Mouse (Mus musculus) heart, embryonic 12.5 days (tissue): ENCODE data around the gene Kat6b. TPM values are rescaled to one million over a fixed set of nuclear protein-coding genes. Genes with fewer than 3 reads are reported as not detected.

Experiments
- ATAC-seq: fragments of 200-750 bp; cut with Nextera tagmentation; 2 replicates; pipeline ENCODE4 v1.8.0; 2017; ENCODE audit warnings: moderate TSS enrichment, moderate library complexity; ENCODE audit not compliant: insufficient number of reproducible peaks, low FRiP score
- H3K27ac ChIP-seq: fragments of 300-500 bp; sonication (generic); 2 replicates; pipeline ENCODE4 v1.5.1; 2016; ENCODE audit warnings: mild to moderate bottlenecking, moderate library complexity; ENCODE audit not compliant: poor library complexity, severe bottlenecking
- H3K27me3 ChIP-seq: fragments of 300-500 bp; sonication (generic); replicated peaks from 2 replicates; pipeline ENCODE4 v1.6.1; 2016; ENCODE audit warnings: mild to moderate bottlenecking, moderate library complexity
- H3K36me3 ChIP-seq: fragments of 300-500 bp; sonication (generic); 2 replicates; pipeline ENCODE4 v1.6.1; 2016; ENCODE audit warnings: mild to moderate bottlenecking, moderate library complexity
- H3K4me1 ChIP-seq: fragments of 300-500 bp; sonication (generic); replicated peaks from 2 replicates; pipeline ENCODE4 v1.6.1; 2016; ENCODE audit warnings: mild to moderate bottlenecking
- H3K4me2 ChIP-seq: fragments of 300-500 bp; sonication (generic); 2 replicates; pipeline ENCODE4 v1.6.1; 2016; ENCODE audit warnings: mild to moderate bottlenecking, moderate library complexity
- H3K4me3 ChIP-seq: fragments of 300-500 bp; sonication (generic); 2 replicates; pipeline ENCODE4 v1.5.1; 2016; ENCODE audit warnings: mild to moderate bottlenecking
- H3K9ac ChIP-seq: fragments of 300-500 bp; sonication (generic); 2 replicates; pipeline ENCODE4 v1.6.1; 2016; ENCODE audit warnings: mild to moderate bottlenecking, moderate library complexity
- H3K9me3 ChIP-seq: fragments of 300-500 bp; sonication (generic); replicated peaks from 2 replicates; pipeline ENCODE4 v1.6.1; 2016; ENCODE audit warnings: mild to moderate bottlenecking, moderate library complexity
- WGBS: fragments of 180-500 bp; shearing (Covaris S2); methylation state at CpG from one replicate; pipeline ENCODE4 v1.1.7; 2016; 5-methylcytosine and 5-hydroxymethylcytosine counted together
- polyA plus RNA-seq: library from polyadenylated mRNA; unstranded; fragments of >200 nt; fragmentation: Nextera tagmentation; extraction: Ambion mirVana; gene quantifications from 2 replicates; pipeline ENCODE4 v1.2.1, GENCODE M21; 2016

Gene Kat6b
- polyA plus RNA-seq, 1 experiment from 2014 or later = 12.2 TPM

DNA sequence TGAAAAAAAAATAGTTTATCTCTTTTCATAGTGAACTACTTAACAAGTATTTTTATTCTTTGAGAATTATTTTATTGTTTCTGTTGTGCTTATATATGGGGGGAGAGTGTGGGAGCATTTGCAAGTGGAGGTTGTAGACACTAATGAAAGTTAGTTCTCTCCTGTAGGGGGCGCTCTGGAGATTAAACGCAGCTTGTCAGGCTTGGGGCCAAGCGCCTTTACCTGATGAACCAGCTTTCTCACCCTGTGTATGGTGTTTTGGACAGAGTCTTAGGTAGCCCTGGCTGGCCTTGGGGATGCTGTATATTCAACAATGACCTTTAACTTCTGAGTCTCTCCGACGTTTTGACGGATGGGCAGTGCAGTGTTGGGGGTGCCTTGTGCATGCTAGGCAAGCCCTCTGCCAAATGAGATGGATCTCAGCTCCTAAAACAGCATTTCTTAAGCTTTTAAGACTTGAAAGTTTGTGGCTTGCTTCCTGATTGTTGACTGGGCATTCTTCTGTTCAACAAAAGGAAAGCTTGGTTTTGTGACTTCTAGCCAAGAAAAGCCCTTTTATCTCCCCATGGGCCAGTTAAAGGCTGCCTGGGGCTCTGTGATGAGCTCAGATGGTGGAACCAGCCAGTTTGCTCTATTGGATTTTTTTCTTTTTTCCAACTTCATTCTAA is 103.4 kb downstream of the Kat6b start:
- no peaks in the 10 kb centered on the region for H3K36me3 ChIP-seq
- no peak overlapping the region for H3K4me3 ChIP-seq
- H3K9me3 ChIP-seq = no peaks in the 10 kb centered on the region
- H3K9ac ChIP-seq = no peak overlapping the region
- no peak overlapping the region for H3K27ac ChIP-seq
- peaks cover 58% of the 10 kb centered on the region for H3K4me1 ChIP-seq
- H3K27me3 ChIP-seq = no peaks in the 10 kb centered on the region
- WGBS = 38% methylated on average over 6 of the region's 6 CpGs
- no peak overlapping the region for H3K4me2 ChIP-seq
- ATAC-seq = no peak

- no peak overlapping the region for H3K9ac ChIP-seq
- H3K27ac ChIP-seq = no peak overlapping the region
- no peaks in the 10 kb centered on the region for H3K36me3 ChIP-seq
- no peak overlapping the region for H3K4me2 ChIP-seq
- ATAC-seq = no peak
- H3K4me3 ChIP-seq = no peak overlapping the region
- no peaks in the 10 kb centered on the region for H3K27me3 ChIP-seq
- no peaks in the 10 kb centered on the region for H3K9me3 ChIP-seq
- WGBS = 58% methylated on average over 8 of the region's 8 CpGs
- peaks cover 59% of the 10 kb centered on the region for H3K4me1 ChIP-seq
Observed at GRCm38 (mm10) chr14:21585491-21586251, 104.4 kb downstream of the Kat6b start.

DNA sequence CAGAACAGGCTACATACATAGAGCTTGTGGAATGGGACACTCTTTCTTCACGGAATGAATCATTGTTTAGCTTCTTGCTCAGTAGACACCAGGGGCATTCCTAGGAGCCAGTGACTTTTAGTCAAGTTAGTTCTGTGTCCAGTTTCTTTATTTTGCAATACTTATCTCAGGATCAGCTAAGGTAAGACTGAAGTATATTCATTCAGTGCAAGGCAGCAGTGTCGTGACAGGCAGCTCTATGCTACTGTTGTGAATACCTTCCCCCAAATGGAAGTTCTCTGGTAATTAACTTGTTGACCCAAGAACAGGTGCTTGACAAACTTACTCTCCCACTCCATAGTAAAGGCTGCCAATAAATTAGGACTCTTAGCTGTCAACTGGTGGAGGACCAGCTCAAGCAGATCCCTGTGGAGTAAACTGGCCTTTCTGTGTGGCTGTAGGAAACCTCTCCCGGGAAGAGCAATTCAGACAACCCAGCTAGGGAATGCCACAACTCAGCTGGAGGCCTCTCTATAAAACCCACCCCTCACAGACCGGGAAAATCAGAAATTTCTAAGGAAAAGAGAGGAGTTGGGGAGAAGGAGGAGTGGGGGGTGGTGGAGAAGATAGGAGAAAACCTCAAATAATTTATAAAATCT is 105.4 kb downstream of the Kat6b start:
- no peaks in the 10 kb centered on the region for H3K27me3 ChIP-seq
- no peak for ATAC-seq
- H3K36me3 ChIP-seq = no peaks in the 10 kb centered on the region
- no peak overlapping the region for H3K4me2 ChIP-seq
- H3K9ac ChIP-seq = no peak overlapping the region
- H3K4me1 ChIP-seq = peaks cover 56% of the 10 kb centered on the region
- no peaks in the 10 kb centered on the region for H3K9me3 ChIP-seq
- H3K27ac ChIP-seq = 0 out of 2 replicates have a peak overlapping the region, but pooled peaks have one; percentile 19
- WGBS = 47% methylated on average over 4 of the region's 4 CpGs
- H3K4me3 ChIP-seq = no peak overlapping the region

DNA sequence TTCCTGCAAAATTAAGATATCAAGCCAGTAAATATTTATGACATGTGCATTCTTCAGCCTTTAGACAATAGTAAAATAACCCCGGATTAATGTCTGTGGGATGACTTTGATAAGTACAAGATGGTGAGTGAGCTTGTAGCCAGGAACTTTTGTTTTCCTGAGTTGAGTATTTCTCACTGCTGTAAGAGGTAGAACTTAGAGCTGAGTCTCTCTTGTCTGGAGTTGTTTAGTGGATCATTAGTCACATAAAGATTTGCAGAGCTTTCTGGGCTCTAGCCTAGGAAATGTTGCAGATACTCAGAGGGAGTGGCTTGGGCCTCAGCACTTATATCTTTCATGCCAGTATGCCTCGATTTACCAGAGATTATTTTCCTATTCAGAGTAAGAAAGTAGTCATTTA is 106.7 kb downstream of the Kat6b start:
- WGBS = 66% methylated on average over 2 of the region's 2 CpGs
- Histone ChIP-seq H3K27ac (no peak overlapping the region), H3K4me2 (no peak overlapping the region), H3K4me3 (no peak overlapping the region), H3K4me1 (peaks cover 49% of the 10 kb centered on the region), H3K9me3 (peaks cover 2% of the 10 kb centered on the region; the same call in 1 of the 2 replicates), H3K36me3 (0 out of 2 replicates have a peak, but pooled peaks cover 4% of the 10 kb centered on the region), H3K9ac (no peak overlapping the region), H3K27me3 (no peaks in the 10 kb centered on the region)
- ATAC-seq = no peak

- H3K4me2 ChIP-seq = peak overlapping the region; percentile 39
- ATAC-seq = no peak
- 0 out of 2 replicates have a peak overlapping the region, but pooled peaks have one; percentile 14 for H3K27ac ChIP-seq
Observed at GRCm38 (mm10) chr14:21589620-21590019, 108.4 kb downstream of the Kat6b start.

DNA sequence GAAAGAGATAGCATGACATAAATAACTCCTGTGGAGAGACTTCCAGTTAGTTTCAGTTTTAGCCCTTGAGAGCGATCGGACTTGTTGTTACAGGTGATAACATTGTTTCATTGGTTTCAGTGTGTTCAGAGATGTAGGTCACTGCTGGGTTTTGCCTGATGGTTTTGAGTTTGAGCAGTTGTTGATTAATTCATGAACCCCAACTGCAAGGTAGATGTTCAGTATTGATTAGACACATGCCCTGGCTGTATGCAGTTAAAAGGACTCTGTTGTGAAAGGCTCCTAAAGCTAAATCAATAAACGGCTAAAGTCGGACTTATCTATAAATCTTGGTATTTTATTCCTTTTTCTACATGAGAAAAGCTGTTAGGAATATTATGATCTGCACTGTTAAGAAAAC is 109.0 kb downstream of the Kat6b start:
- H3K9ac ChIP-seq = no peak overlapping the region
- no peak for ATAC-seq
- 0 out of 2 replicates have a peak, but pooled peaks cover 4% of the 10 kb centered on the region for H3K36me3 ChIP-seq
- peak overlapping the region; percentile 39 for H3K4me2 ChIP-seq
- peaks cover 2% of the 10 kb centered on the region; the same call in 1 of the 2 replicates for H3K9me3 ChIP-seq
- no peak overlapping the region for H3K4me3 ChIP-seq
- H3K27me3 ChIP-seq = no peaks in the 10 kb centered on the region
- H3K4me1 ChIP-seq = peaks cover 36% of the 10 kb centered on the region
- H3K27ac ChIP-seq = 0 out of 2 replicates have a peak overlapping the region, but pooled peaks have one; percentile 14
- WGBS = 58% methylated on average over 4 of the region's 4 CpGs

More at GRCm38 (mm10) chr14:21589620-21590019, 108.4 kb downstream of the Kat6b start:
- 89% methylated on average over 7 of the region's 7 CpGs for WGBS
- H3K4me3 ChIP-seq = no peak overlapping the region
- H3K9me3 ChIP-seq = peaks cover 2% of the 10 kb centered on the region; the same call in 1 of the 2 replicates
- peaks cover 42% of the 10 kb centered on the region for H3K4me1 ChIP-seq
- no peak overlapping the region for H3K9ac ChIP-seq
- H3K27me3 ChIP-seq = no peaks in the 10 kb centered on the region
- 0 out of 2 replicates have a peak, but pooled peaks cover 4% of the 10 kb centered on the region for H3K36me3 ChIP-seq

DNA sequence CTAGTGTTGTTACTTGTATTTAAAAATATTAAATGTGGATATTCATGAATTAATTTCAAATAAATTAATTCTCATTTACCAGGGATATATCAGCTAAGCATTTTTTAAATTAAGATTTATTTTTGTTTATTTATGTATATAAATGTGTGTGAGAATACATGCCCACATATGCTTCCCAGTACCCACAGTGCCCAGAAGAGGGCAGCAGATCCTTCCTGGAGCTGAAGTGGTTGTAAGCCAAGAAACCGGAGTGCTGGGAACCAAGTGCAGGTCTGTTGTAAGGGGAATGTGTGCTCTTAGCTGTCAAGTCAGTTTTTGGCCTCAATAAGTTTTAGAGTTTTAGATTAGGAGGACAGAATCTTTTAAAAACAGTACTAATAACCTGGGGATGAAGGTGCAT is 110.9 kb downstream of the Kat6b start:
- ATAC-seq = no peak
- no peak overlapping the region for H3K27ac ChIP-seq
- peaks cover 20% of the 10 kb centered on the region for H3K4me1 ChIP-seq
- no peak overlapping the region for H3K9ac ChIP-seq
- no peak overlapping the region for H3K4me2 ChIP-seq
- 97% methylated on average over 1 of the region's 1 CpGs for WGBS
- peaks cover 2% of the 10 kb centered on the region; the same call in 1 of the 2 replicates for H3K9me3 ChIP-seq
- H3K27me3 ChIP-seq = no peaks in the 10 kb centered on the region
- H3K36me3 ChIP-seq = peaks cover 7% of the 10 kb centered on the region; the same call in 1 of the 2 replicates
- no peak overlapping the region for H3K4me3 ChIP-seq

DNA sequence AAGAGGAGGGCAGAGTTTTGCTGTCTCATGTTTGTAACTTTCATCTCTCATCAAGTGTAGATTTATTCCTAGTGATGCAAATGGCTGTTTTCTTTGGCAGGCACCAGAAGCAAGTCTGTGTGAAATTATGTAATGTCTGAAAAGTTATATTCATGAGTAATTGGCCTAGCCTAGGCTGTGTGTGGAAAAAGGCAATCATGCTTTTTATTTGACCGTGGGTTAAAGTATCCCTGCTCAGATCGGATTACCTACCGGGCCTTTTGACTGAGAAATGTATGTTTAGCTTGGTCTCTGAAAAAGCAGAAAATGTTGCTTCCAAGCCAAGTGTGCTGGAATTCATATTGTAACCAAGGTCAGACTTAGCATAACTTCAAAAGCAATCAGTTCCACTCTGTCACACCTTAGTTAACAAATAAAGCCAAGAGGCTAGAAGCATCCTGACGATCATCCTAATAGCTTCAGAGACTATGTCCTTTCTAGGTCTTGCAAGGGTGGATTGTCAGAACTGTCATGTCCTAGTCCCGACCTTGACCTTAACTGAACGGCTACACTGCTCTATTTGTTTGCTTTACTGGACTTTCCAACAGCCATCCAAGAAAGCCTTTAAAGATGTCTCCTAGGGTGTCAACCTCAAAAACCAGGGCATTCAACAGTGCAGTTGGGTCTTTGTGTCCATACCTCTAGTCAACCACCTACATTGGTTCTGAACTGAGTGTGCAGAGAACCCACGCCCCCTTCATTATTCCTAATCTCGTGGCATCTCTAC is 111.9 kb downstream of the Kat6b start:
- no peak overlapping the region for H3K4me3 ChIP-seq
- ATAC-seq = no peak

GRCm38 (mm10) chr14:21599446-21600173 is 118.4 kb downstream of the Kat6b start:
- Histone ChIP-seq H3K27me3 (no peaks in the 10 kb centered on the region), H3K4me3 (no peak overlapping the region), H3K27ac (no peak overlapping the region), H3K4me2 (no peak overlapping the region), H3K9ac (no peak overlapping the region), H3K4me1 (peaks cover 36% of the 10 kb centered on the region), H3K36me3 (peaks cover 3% of the 10 kb centered on the region; the same call in 1 of the 2 replicates), H3K9me3 (no peaks in the 10 kb centered on the region)
- ATAC-seq = no peak
- WGBS = 64% methylated on average over 9 of the region's 9 CpGs

More for the DNA sequence above, 111.9 kb downstream of the Kat6b start:
- Histone ChIP-seq H3K9ac (no peak overlapping the region), H3K9me3 (peaks cover 2% of the 10 kb centered on the region; the same call in 1 of the 2 replicates), H3K27ac (no peak overlapping the region), H3K4me1 (peaks cover 18% of the 10 kb centered on the region), H3K4me2 (no peak overlapping the region), H3K27me3 (no peaks in the 10 kb centered on the region), H3K36me3 (peaks cover 7% of the 10 kb centered on the region; the same call in 1 of the 2 replicates)
- 80% methylated on average over 8 of the region's 8 CpGs for WGBS

DNA sequence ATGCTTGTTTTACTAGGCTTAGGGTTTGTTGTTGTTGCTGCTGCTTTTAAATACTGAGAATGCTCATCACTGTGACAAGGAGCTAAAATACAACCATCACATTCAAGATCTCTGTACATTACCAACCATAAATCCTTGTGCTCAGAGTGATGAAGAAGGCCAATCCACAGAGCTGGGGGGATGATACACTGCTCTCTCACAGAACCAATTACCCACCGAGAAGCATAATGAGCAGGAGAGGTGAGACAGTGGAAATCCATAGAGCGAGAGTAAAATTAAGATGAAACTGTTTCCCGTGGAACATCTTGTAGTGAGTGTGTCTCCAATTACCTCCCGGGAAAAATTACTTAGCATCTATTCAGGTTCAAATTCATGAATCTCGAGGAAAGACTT is 118.9 kb downstream of the Kat6b start:
- no peak for ATAC-seq

More for the DNA sequence above, 118.9 kb downstream of the Kat6b start:
- Histone ChIP-seq H3K4me3 (no peak overlapping the region), H3K36me3 (peaks cover 3% of the 10 kb centered on the region; the same call in 1 of the 2 replicates), H3K4me2 (no peak overlapping the region), H3K9ac (no peak overlapping the region), H3K9me3 (no peaks in the 10 kb centered on the region), H3K27ac (no peak overlapping the region), H3K27me3 (no peaks in the 10 kb centered on the region), H3K4me1 (peaks cover 40% of the 10 kb centered on the region)
- 80% methylated on average over 5 of the region's 5 CpGs for WGBS
